Mouse (Mus musculus) midbrain, embryonic 12.5 days (tissue): ENCODE data around the gene Tmem54. TPM values are rescaled to one million over a fixed set of nuclear protein-coding genes. Genes with fewer than 3 reads are reported as not detected.

Source experiments
- ATAC-seq: fragments of 200-750 bp; cut with Nextera tagmentation; 2 replicates; pipeline ENCODE4 v1.8.0; 2017; ENCODE audit warnings: low read depth, moderate TSS enrichment, moderate library complexity; ENCODE audit not compliant: low FRiP score
- H3K27ac ChIP-seq: fragments of 300-500 bp; sonication (generic); replicated peaks from 2 replicates; pipeline ENCODE4 v1.5.1; 2016; ENCODE audit warnings: mild to moderate bottlenecking
- H3K27me3 ChIP-seq: fragments of 300-500 bp; sonication (generic); 2 replicates; pipeline ENCODE4 v1.6.1; 2016; ENCODE audit warnings: mild to moderate bottlenecking
- H3K36me3 ChIP-seq: fragments of 300-500 bp; sonication (generic); 2 replicates; pipeline ENCODE4 v1.6.1; 2016
- H3K4me1 ChIP-seq: fragments of 300-500 bp; sonication (generic); 2 replicates; pipeline ENCODE4 v1.6.1; 2016
- H3K4me2 ChIP-seq: fragments of 300-500 bp; sonication (generic); replicated peaks from 2 replicates; pipeline ENCODE4 v1.6.1; 2016; ENCODE audit warnings: mild to moderate bottlenecking, moderate library complexity
- H3K4me3 ChIP-seq: fragments of 300-500 bp; sonication (generic); 2 replicates; pipeline ENCODE4 v1.5.1; 2016; ENCODE audit warnings: mild to moderate bottlenecking
- H3K9ac ChIP-seq: fragments of 300-500 bp; sonication (generic); replicated peaks from 2 replicates; pipeline ENCODE4 v1.6.1; 2016; ENCODE audit warnings: mild to moderate bottlenecking, moderate library complexity
- H3K9me3 ChIP-seq: fragments of 300-500 bp; sonication (generic); 2 replicates; pipeline ENCODE4 v1.6.1; 2016; ENCODE audit warnings: mild to moderate bottlenecking
- WGBS: fragments of 180-500 bp; shearing (Covaris S2); methylation state at CpG from one replicate; pipeline ENCODE4 v1.1.7; 2016; 5-methylcytosine and 5-hydroxymethylcytosine counted together
- polyA plus RNA-seq: library from polyadenylated mRNA; unstranded; fragments of >200 nt; fragmentation: Nextera tagmentation; extraction: Ambion mirVana; gene quantifications from 2 replicates; pipeline ENCODE4 v1.2.1, GENCODE M21; 2016

Gene Tmem54
- polyA plus RNA-seq, 1 experiment from 2014 or later, result 0.51 TPM

GRCm38 (mm10) chr4:129079126-129079525 is 26.2 kb upstream of the Tmem54 start:
- no peaks in the 10 kb centered on the region for H3K4me1 ChIP-seq
- H3K27ac ChIP-seq, result no peak overlapping the region
- no peak for ATAC-seq
- H3K9ac ChIP-seq, result no peak overlapping the region
- 93% methylated on average over 9 of the region's 9 CpGs for WGBS
- H3K4me3 ChIP-seq, result no peak overlapping the region
- H3K9me3 ChIP-seq, result no peaks in the 10 kb centered on the region
- H3K36me3 ChIP-seq, result peaks cover 79% of the 10 kb centered on the region
- H3K27me3 ChIP-seq, result no peaks in the 10 kb centered on the region
- no peak overlapping the region for H3K4me2 ChIP-seq

GRCm38 (mm10) chr4:129081041-129081440 is 24.3 kb upstream of the Tmem54 start:
- 83% methylated on average over 7 of the region's 7 CpGs for WGBS
- ATAC-seq, result no peak
- no peak overlapping the region for H3K9ac ChIP-seq
- peaks cover 68% of the 10 kb centered on the region for H3K36me3 ChIP-seq
- H3K4me3 ChIP-seq, result no peak overlapping the region
- H3K4me2 ChIP-seq, result no peak overlapping the region
- no peaks in the 10 kb centered on the region for H3K27me3 ChIP-seq
- no peak overlapping the region for H3K27ac ChIP-seq
- H3K9me3 ChIP-seq, result no peaks in the 10 kb centered on the region
- no peaks in the 10 kb centered on the region for H3K4me1 ChIP-seq

- H3K4me1 ChIP-seq, result no peaks in the 10 kb centered on the region
- no peak overlapping the region for H3K9ac ChIP-seq
- no peak overlapping the region for H3K4me3 ChIP-seq
- no peak overlapping the region for H3K27ac ChIP-seq
- no peak for ATAC-seq
- WGBS, result 86% methylated on average over 6 of the region's 6 CpGs
- no peaks in the 10 kb centered on the region for H3K9me3 ChIP-seq
- no peaks in the 10 kb centered on the region for H3K27me3 ChIP-seq
- peaks cover 64% of the 10 kb centered on the region for H3K36me3 ChIP-seq
- H3K4me2 ChIP-seq, result no peak overlapping the region
Observed at GRCm38 (mm10) chr4:129081512-129081911, 23.8 kb upstream of the Tmem54 start.

- Histone ChIP-seq H3K9ac (no peak overlapping the region), H3K4me1 (no peaks in the 10 kb centered on the region), H3K27ac (no peak overlapping the region), H3K9me3 (no peaks in the 10 kb centered on the region), H3K36me3 (peaks cover 59% of the 10 kb centered on the region), H3K4me3 (no peak overlapping the region), H3K4me2 (no peak overlapping the region), H3K27me3 (no peaks in the 10 kb centered on the region)
- WGBS, result 95% methylated on average over 3 of the region's 3 CpGs
- ATAC-seq, result no peak
Observed at GRCm38 (mm10) chr4:129081939-129082338, 23.4 kb upstream of the Tmem54 start.

- H3K4me2 ChIP-seq, result no peak overlapping the region
- no peaks in the 10 kb centered on the region for H3K27me3 ChIP-seq
- no peak overlapping the region for H3K27ac ChIP-seq
- H3K9ac ChIP-seq, result no peak overlapping the region
- 50% methylated on average over 10 of the region's 10 CpGs for WGBS
- H3K4me1 ChIP-seq, result no peaks in the 10 kb centered on the region
- H3K36me3 ChIP-seq, result peaks cover 53% of the 10 kb centered on the region
- ATAC-seq, result no peak
- H3K4me3 ChIP-seq, result no peak overlapping the region
- no peaks in the 10 kb centered on the region for H3K9me3 ChIP-seq
Observed at GRCm38 (mm10) chr4:129082379-129083115, 22.8 kb upstream of the Tmem54 start.

- Histone ChIP-seq H3K27me3 (no peaks in the 10 kb centered on the region), H3K4me1 (no peaks in the 10 kb centered on the region), H3K9me3 (no peaks in the 10 kb centered on the region), H3K36me3 (peaks cover 31% of the 10 kb centered on the region), H3K9ac (no peak overlapping the region), H3K27ac (no peak overlapping the region), H3K4me3 (no peak overlapping the region), H3K4me2 (no peak overlapping the region)
- WGBS, result 92% methylated on average over 9 of the region's 9 CpGs
- ATAC-seq, result no peak
Observed at GRCm38 (mm10) chr4:129084896-129085295, 20.5 kb upstream of the Tmem54 start.

GRCm38 (mm10) chr4:129086078-129086477 is 19.3 kb upstream of the Tmem54 start:
- ATAC-seq, result peak; percentile 34; the same call in 1 of the 2 replicates
- no peaks in the 10 kb centered on the region for H3K4me1 ChIP-seq
- H3K9ac ChIP-seq, result no peak overlapping the region
- H3K27me3 ChIP-seq, result no peaks in the 10 kb centered on the region
- no peaks in the 10 kb centered on the region for H3K9me3 ChIP-seq
- peaks cover 19% of the 10 kb centered on the region for H3K36me3 ChIP-seq
- no peak overlapping the region for H3K27ac ChIP-seq
- H3K4me3 ChIP-seq, result no peak overlapping the region
- 25% methylated on average over 8 of the region's 8 CpGs for WGBS
- no peak overlapping the region for H3K4me2 ChIP-seq

GRCm38 (mm10) chr4:129087850-129088249 is 17.5 kb upstream of the Tmem54 start:
- 61% methylated on average over 5 of the region's 5 CpGs for WGBS
- peaks cover 9% of the 10 kb centered on the region for H3K36me3 ChIP-seq
- H3K27me3 ChIP-seq, result no peaks in the 10 kb centered on the region
- no peaks in the 10 kb centered on the region for H3K4me1 ChIP-seq
- H3K9ac ChIP-seq, result no peak overlapping the region
- no peak overlapping the region for H3K4me2 ChIP-seq
- H3K4me3 ChIP-seq, result no peak overlapping the region
- no peak overlapping the region for H3K27ac ChIP-seq
- H3K9me3 ChIP-seq, result no peaks in the 10 kb centered on the region
- ATAC-seq, result no peak

GRCm38 (mm10) chr4:129095276-129095675 is 10.1 kb upstream of the Tmem54 start:
- Histone ChIP-seq H3K9ac (no peak overlapping the region), H3K27me3 (peaks cover 15% of the 10 kb centered on the region), H3K4me1 (no peaks in the 10 kb centered on the region), H3K27ac (no peak overlapping the region), H3K4me3 (no peak overlapping the region), H3K4me2 (no peak overlapping the region), H3K9me3 (no peaks in the 10 kb centered on the region), H3K36me3 (no peaks in the 10 kb centered on the region)
- ATAC-seq, result no peak
- 38% methylated on average over 15 of the region's 15 CpGs for WGBS

GRCm38 (mm10) chr4:129097006-129097405 is 8.3 kb upstream of the Tmem54 start:
- Histone ChIP-seq H3K27ac (no peak overlapping the region), H3K9ac (no peak overlapping the region), H3K4me2 (no peak overlapping the region), H3K4me1 (no peaks in the 10 kb centered on the region), H3K4me3 (no peak overlapping the region), H3K27me3 (peaks cover 15% of the 10 kb centered on the region), H3K9me3 (no peaks in the 10 kb centered on the region), H3K36me3 (no peaks in the 10 kb centered on the region)
- WGBS, result 75% methylated on average over 7 of the region's 7 CpGs
- ATAC-seq, result no peak

- 89% methylated on average over 14 of the region's 14 CpGs for WGBS
- H3K4me2 ChIP-seq, result no peak overlapping the region
- H3K9me3 ChIP-seq, result no peaks in the 10 kb centered on the region
- no peaks in the 10 kb centered on the region for H3K36me3 ChIP-seq
- H3K4me3 ChIP-seq, result no peak overlapping the region
- H3K9ac ChIP-seq, result no peak overlapping the region
- no peak for ATAC-seq
- H3K27ac ChIP-seq, result no peak overlapping the region
- H3K4me1 ChIP-seq, result peaks cover 11% of the 10 kb centered on the region; the same call in 1 of the 2 replicates
- peaks cover 40% of the 10 kb centered on the region for H3K27me3 ChIP-seq
Observed at GRCm38 (mm10) chr4:129102133-129102829, 3.1 kb upstream of the Tmem54 start.

GRCm38 (mm10) chr4:129106073-129106472 is 725 bp downstream of the Tmem54 start:
- 14% methylated on average over 9 of the region's 9 CpGs for WGBS

More at GRCm38 (mm10) chr4:129106073-129106472, 725 bp downstream of the Tmem54 start:
- Histone ChIP-seq H3K4me1 (peaks cover 11% of the 10 kb centered on the region; the same call in 1 of the 2 replicates), H3K9ac (no peak overlapping the region), H3K4me3 (no peak overlapping the region), H3K4me2 (no peak overlapping the region), H3K27me3 (peaks cover 54% of the 10 kb centered on the region), H3K27ac (no peak overlapping the region), H3K36me3 (no peaks in the 10 kb centered on the region), H3K9me3 (no peaks in the 10 kb centered on the region)
- ATAC-seq, result no peak
